Mouse (Mus musculus) myocyte (in vitro differentiated cells): ENCODE data around the gene Gpr183.

Experiments used
- CEBPB ChIP-seq: IDR thresholded peaks from 2 replicates; pipeline ENCODE4 v1.6.1; 2011; ENCODE audit warnings: mild to moderate bottlenecking, moderate library complexity; ENCODE audit not compliant: poor library complexity, insufficient read depth, severe bottlenecking
- E2F4 ChIP-seq: IDR thresholded peaks from one replicate; pipeline ENCODE4 v1.6.1; 2011; ENCODE audit warnings: mild to moderate bottlenecking, control low read depth, moderate library complexity; ENCODE audit not compliant: insufficient read depth
- MAX ChIP-seq: IDR thresholded peaks from one replicate; pipeline ENCODE4 v1.6.1; 2011; ENCODE audit warnings: low read depth, mild to moderate bottlenecking, control low read depth
- MYOD1 ChIP-seq, 3 experiments: IDR thresholded peaks; one replicate each; pipeline ENCODE4 v1.6.1; 2011; ENCODE audit warnings: control low read depth in 2 of 3, low read depth in 2 of 3, mild to moderate bottlenecking in 2 of 3, moderate library complexity in 1 of 3; ENCODE audit not compliant: insufficient read length in 2 of 3, control insufficient read depth in 1 of 3
- POLR2A ChIP-seq: IDR thresholded peaks from one replicate; pipeline ENCODE4 v1.6.1; 2011; ENCODE audit warnings: low read depth, mild to moderate bottlenecking, control low read depth, moderate library complexity; ENCODE audit not compliant: insufficient read length
- POLR2AphosphoS2 ChIP-seq: IDR thresholded peaks from one replicate; pipeline ENCODE4 v1.6.1; 2011; ENCODE audit warnings: low read depth, control low read depth; ENCODE audit not compliant: insufficient read length
- REST ChIP-seq: IDR thresholded peaks from one replicate; pipeline ENCODE4 v1.6.1; 2011; ENCODE audit warnings: mild to moderate bottlenecking, control low read depth, moderate library complexity; ENCODE audit not compliant: insufficient read depth, insufficient read length
- SRF ChIP-seq: IDR thresholded peaks from one replicate; pipeline ENCODE4 v1.6.1; 2011; ENCODE audit warnings: low read depth; ENCODE audit not compliant: control insufficient read depth, insufficient read length
- TCF12 ChIP-seq: IDR thresholded peaks from one replicate; pipeline ENCODE4 v1.6.1; 2011; ENCODE audit warnings: mild to moderate bottlenecking, control low read depth; ENCODE audit not compliant: poor library complexity, insufficient read depth, severe bottlenecking
- USF1 ChIP-seq: IDR thresholded peaks from one replicate; pipeline ENCODE4 v1.6.1; 2011; ENCODE audit warnings: low read depth, mild to moderate bottlenecking, control low read depth, moderate library complexity

- no peak for TF ChIP-seq MAX
- no peak for TF ChIP-seq MYOD1 (IDR thresholded peaks at IDR 0.05; ENCODE audit: control insufficient read depth in 1 of 3, insufficient read length in 2 of 3, low read depth in 2 of 3)
- no peak for TF ChIP-seq USF1
- TF ChIP-seq E2F4 = no peak
- TF ChIP-seq POLR2A = no peak
- TF ChIP-seq TCF12 = no peak
- TF ChIP-seq CEBPB = no peak
- no peak for TF ChIP-seq SRF
- TF ChIP-seq POLR2AphosphoS2 = no peak
- TF ChIP-seq REST = no peak
Observed at GRCm38 (mm10) chr14:121958751-121959537, 6.1 kb downstream of the Gpr183 start.
